Mouse (Mus musculus): Measurements from ENCODE around the gene Tmem72. TPM values are rescaled to one million over a fixed set of nuclear protein-coding genes. Genes with fewer than 3 reads are reported as not detected.

Gene Tmem72
- polyA plus RNA-seq (2017; shearing (Covaris generic)) = 0.06 TPM

DNA sequence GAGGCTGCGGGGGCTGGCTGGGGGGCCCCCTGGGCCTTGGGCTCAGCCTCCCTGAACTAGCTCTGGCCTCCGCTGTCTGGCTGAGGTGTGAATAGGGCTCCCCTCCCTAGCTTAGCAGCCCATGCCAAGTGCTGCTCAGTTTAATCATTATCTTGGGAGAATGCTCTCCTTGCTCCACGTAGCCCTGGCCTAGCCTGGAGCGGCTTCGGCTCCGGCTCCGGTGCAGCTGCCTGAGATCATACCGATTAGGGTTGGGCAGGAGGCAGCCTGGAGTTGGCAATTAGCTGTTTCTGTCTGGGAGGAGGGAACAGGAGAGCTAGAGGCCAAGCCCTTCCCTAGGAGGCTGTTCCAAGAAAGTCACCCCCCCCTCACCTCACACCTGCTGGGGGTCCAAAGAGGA, at the start of gene Tmem72:
TSS of gene Tmem72 (minus strand) at position 248 of the 400 bp plus-strand sequence.

DNA sequence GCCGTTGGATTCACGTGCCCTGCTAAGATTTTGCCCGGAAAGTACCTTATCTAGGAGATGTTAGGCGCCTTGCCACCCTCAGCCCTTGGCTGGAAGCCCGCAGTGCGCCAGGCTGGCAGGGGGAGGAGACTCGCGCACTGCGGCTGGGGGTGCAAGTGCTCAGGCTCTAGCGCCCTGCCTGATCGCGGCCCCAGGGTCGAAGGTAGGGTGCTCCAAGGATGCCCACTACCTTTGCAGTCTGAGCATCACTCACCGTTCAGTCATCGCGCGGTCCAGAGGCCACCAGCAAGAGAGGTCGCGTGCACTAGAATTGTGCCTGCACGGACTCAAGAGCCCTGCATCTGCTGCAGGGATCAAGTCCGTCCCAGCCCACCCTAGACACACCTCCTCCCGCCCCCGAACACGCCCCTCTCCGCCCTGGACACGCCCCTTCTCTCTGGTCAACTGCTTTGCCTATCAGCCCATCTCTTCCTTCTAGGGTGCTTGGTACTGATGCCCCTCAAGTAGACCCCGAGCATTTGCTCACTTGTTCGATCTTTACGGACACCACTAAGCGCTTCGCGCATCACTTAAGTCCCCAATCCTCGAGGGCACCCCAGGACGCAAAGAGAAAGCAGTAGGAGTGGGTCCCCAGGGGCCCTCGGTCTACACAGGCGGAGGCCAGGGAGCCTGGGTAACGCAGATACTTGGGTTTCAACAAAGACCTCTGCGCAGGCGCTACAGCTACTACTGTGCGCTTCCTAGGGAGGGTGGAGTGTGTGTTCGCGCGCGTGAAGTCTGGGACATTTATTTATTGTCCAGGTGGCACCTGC, 43.0 kb downstream of the Tmem72 start, which contains the start of gene Rassf4:
TSS of gene Rassf4 (minus strand) at position 482 of the 812 bp plus-strand sequence.

DNA sequence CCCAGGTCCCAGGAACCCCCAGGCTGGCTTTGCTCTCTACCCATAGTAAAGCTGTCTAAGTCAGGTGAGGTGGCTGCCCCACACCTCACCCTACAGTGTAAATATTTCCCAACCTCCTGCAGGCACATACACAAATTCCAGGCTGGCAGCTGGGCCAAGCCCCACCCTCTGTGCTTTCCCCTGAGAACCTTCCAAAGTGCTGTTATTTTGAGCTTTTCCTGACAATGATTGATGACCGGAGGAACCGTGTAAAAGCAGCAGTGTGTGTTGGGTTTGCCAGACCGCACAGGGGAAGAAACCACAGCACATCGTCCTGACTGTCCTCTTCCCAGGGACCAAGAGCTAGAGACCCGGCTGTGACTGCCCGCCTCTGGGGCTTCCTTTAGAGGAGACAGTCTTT, 66.3 kb downstream of the Tmem72 start, which contains the start of gene Depp1:
TSS of gene Depp1 (plus strand) at position 204 of the 400 bp plus-strand sequence.

Other genes with a start within 250 kb of the Tmem72 start
- gene Olfr211, start 227.8 kb downstream of the Tmem72 start, polyA plus RNA-seq (2017; shearing (Covaris generic)) = not detected
- gene Olfr212, start 210.4 kb downstream of the Tmem72 start, polyA plus RNA-seq (2017; shearing (Covaris generic)) = not detected
- gene Olfr213, start 178.5 kb downstream of the Tmem72 start, polyA plus RNA-seq (2017; shearing (Covaris generic)) = not detected
- gene Gm5580, start 165.8 kb downstream of the Tmem72 start, polyA plus RNA-seq (2017; shearing (Covaris generic)) = not detected
- not detected for gene Olfr214, start 162.7 kb downstream of the Tmem72 start, polyA plus RNA-seq (2017; shearing (Covaris generic))
- gene Olfr215, start 132.7 kb downstream of the Tmem72 start, polyA plus RNA-seq (2017; shearing (Covaris generic)) = not detected
- gene Zfp422, start 87.9 kb downstream of the Tmem72 start, polyA plus RNA-seq (2017; shearing (Covaris generic)) = 9.9 TPM
- not detected for gene Depp1, start 66.3 kb downstream of the Tmem72 start, polyA plus RNA-seq (2017; shearing (Covaris generic))
- 0.06 TPM for gene Rassf4, start 43.0 kb downstream of the Tmem72 start, polyA plus RNA-seq (2017; shearing (Covaris generic))

Data from effector memory CD4-positive, alpha-beta T cell, adult 5 months (primary cell).